Mouse (Mus musculus): ENCODE measurements around the gene Bri3bp.
A peak's percentile ranks its signal among the peaks of the same experiment; 100 is the strongest.
"Not testable (repeated sequence)": the region's sequence is repeated elsewhere in the genome, so short reads cannot be mapped to it uniquely, and the experiment has no call there.

Bri3bp gene

GRCm38 (mm10) chr5:125487375-125488115, 46.2 kb downstream of the Bri3bp start:
- no peak for DNase-seq

- no peak for DNase-seq
Measured at GRCm38 (mm10) chr5:125488116-125488455, 46.7 kb downstream of the Bri3bp start.

- DNase-seq = not testable (repeated sequence)
Measured at GRCm38 (mm10) chr5:125488953-125489352, 47.6 kb downstream of the Bri3bp start.

- no peak for DNase-seq
Measured at GRCm38 (mm10) chr5:125491107-125491506, 49.7 kb downstream of the Bri3bp start.

- DNase-seq = no peak
Measured at GRCm38 (mm10) chr5:125492379-125493092, 51.2 kb downstream of the Bri3bp start.

GRCm38 (mm10) chr5:125493093-125493423, 51.7 kb downstream of the Bri3bp start:
- no peak for DNase-seq

- no peak for DNase-seq
Measured at GRCm38 (mm10) chr5:125495655-125496054, 54.3 kb downstream of the Bri3bp start.

- DNase-seq = peak; percentile 66
Measured at GRCm38 (mm10) chr5:125497821-125498600, 56.6 kb downstream of the Bri3bp start.

- no peak for DNase-seq
Measured at GRCm38 (mm10) chr5:125501505-125501904, 60.1 kb downstream of the Bri3bp start.

- no peak for DNase-seq
Measured at GRCm38 (mm10) chr5:125502186-125502585, 60.8 kb downstream of the Bri3bp start.

GRCm38 (mm10) chr5:125503628-125504027, 62.3 kb downstream of the Bri3bp start:
- no peak for DNase-seq

GRCm38 (mm10) chr5:125504692-125505091, 63.3 kb downstream of the Bri3bp start:
- no peak for DNase-seq

GRCm38 (mm10) chr5:125505968-125506367, 64.6 kb downstream of the Bri3bp start:
- DNase-seq = no peak

- no peak for DNase-seq
Measured at GRCm38 (mm10) chr5:125507582-125507981, 66.2 kb downstream of the Bri3bp start.

- DNase-seq = no peak
Measured at GRCm38 (mm10) chr5:125508006-125508405, 66.6 kb downstream of the Bri3bp start.

- peak; percentile 65 for DNase-seq
Measured at GRCm38 (mm10) chr5:125509541-125509940, 68.2 kb downstream of the Bri3bp start.
